27 mouse cellular contexts compared by ENCODE assay signal in the genomic region with DNA sequence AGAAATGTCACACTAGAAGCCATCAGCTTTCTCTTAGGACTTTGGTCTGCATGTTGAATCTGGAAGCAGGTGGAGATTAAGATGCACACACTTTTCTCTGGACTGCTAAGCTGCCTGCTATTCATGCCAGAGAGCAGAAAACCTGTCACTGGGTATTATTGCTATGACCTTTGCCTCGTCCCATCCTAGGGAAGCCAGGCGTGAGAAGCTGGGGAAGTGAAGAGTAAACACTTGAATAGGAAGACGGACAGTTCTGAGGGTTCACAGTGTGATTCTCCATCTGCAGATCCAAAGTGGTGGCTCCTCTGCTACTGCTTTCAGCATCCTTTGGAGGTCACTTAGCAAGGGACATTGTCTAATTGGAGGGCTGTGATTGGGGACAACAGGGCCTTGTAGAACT.
"Had no signal": no experiment of that assay in that cellular context is flagged by ENCODE, and none has a peak within 500 bp of the region (broad histone marks: within the 10 kb centered on the region; RNA-seq: fewer than 3 reads in every experiment).

No protein-coding gene starts in this region.

- ATAC-seq: forebrain, embryonic 13.5 days; forebrain, embryonic 14.5 days; forebrain, embryonic 15.5 days; forebrain, embryonic 16.5 days; forebrain, postnatal 0 days had no signal

- H3K27ac ChIP-seq: embryonic facial prominence, embryonic 10.5 days; embryonic facial prominence, embryonic 12.5 days; embryonic facial prominence, embryonic 13.5 days; embryonic facial prominence, embryonic 15.5 days; forebrain, embryonic 10.5 days; forebrain, embryonic 12.5 days; forebrain, embryonic 13.5 days; forebrain, embryonic 15.5 days; gastrocnemius, adult 2 months; heart, adult 2 months had no signal

- H3K36me3 ChIP-seq: embryonic facial prominence, embryonic 10.5 days; embryonic facial prominence, embryonic 12.5 days; embryonic facial prominence, embryonic 13.5 days; embryonic facial prominence, embryonic 15.5 days; forebrain, embryonic 10.5 days; forebrain, embryonic 12.5 days; forebrain, embryonic 15.5 days had no signal

- H3K4me3 ChIP-seq: embryonic facial prominence, embryonic 10.5 days; embryonic facial prominence, embryonic 12.5 days; embryonic facial prominence, embryonic 13.5 days; embryonic facial prominence, embryonic 15.5 days; erythroblast, embryonic 14.5 days; forebrain, embryonic 10.5 days; forebrain, embryonic 12.5 days; forebrain, embryonic 13.5 days; forebrain, embryonic 15.5 days; gastrocnemius, adult 2 months; heart, adult 2 months had no signal

- H3K9me3 ChIP-seq: embryonic facial prominence, embryonic 10.5 days; embryonic facial prominence, embryonic 12.5 days; embryonic facial prominence, embryonic 13.5 days; embryonic facial prominence, embryonic 15.5 days; forebrain, embryonic 10.5 days; forebrain, embryonic 12.5 days; forebrain, embryonic 13.5 days; forebrain, embryonic 15.5 days had no signal

- H3K4me2 ChIP-seq: embryonic facial prominence, embryonic 12.5 days; embryonic facial prominence, embryonic 13.5 days; embryonic facial prominence, embryonic 15.5 days; forebrain, embryonic 12.5 days; forebrain, embryonic 13.5 days; forebrain, embryonic 15.5 days had no signal

- H3K9ac ChIP-seq: embryonic facial prominence, embryonic 12.5 days; embryonic facial prominence, embryonic 13.5 days; embryonic facial prominence, embryonic 15.5 days; forebrain, embryonic 12.5 days; forebrain, embryonic 13.5 days; forebrain, embryonic 15.5 days; forebrain, postnatal 0 days had no signal

- H3K4me1 ChIP-seq: embryonic facial prominence, embryonic 10.5 days; embryonic facial prominence, embryonic 12.5 days; embryonic facial prominence, embryonic 13.5 days; embryonic facial prominence, embryonic 15.5 days; forebrain, embryonic 12.5 days; forebrain, embryonic 13.5 days; forebrain, embryonic 15.5 days had no signal

- H3K27me3 ChIP-seq: embryonic facial prominence, embryonic 12.5 days; embryonic facial prominence, embryonic 13.5 days; embryonic facial prominence, embryonic 15.5 days; forebrain, embryonic 12.5 days; forebrain, embryonic 13.5 days; forebrain, embryonic 15.5 days had no signal

- DNase-seq: cerebellum, adult 8-10 months; cerebellum, adult 9-10 months; cerebellum, adult 9-11 months; cerebellum, postnatal 10 days; cerebellum, postnatal 14 days; cerebellum, postnatal 25 days; cerebellum, postnatal 36 days; embryo, embryonic 11 days; forebrain, postnatal 0 days; gastrocnemius, adult 2 months; gastrocnemius, postnatal 10 days; gastrocnemius, postnatal 14 days; gastrocnemius, postnatal 25 days; gastrocnemius, postnatal 36 days; heart, adult 18-20 months; heart, adult 2 months had no signal
